Mouse (Mus musculus) heart, embryonic 12.5 days (tissue): Measurements from ENCODE around the gene Immp2l. TPM values are rescaled to one million over a fixed set of nuclear protein-coding genes. Genes with fewer than 3 reads are reported as not detected.
A peak's percentile ranks its signal among the peaks of the same experiment; 100 is the strongest.

Experiments
- ATAC-seq: fragments of 200-750 bp; cut with Nextera tagmentation; 2 replicates; pipeline ENCODE4 v1.8.0; 2017; ENCODE audit warnings: moderate TSS enrichment, moderate library complexity; ENCODE audit not compliant: insufficient number of reproducible peaks, low FRiP score
- H3K27ac ChIP-seq: fragments of 300-500 bp; sonication (generic); 2 replicates; pipeline ENCODE4 v1.5.1; 2016; ENCODE audit warnings: mild to moderate bottlenecking, moderate library complexity; ENCODE audit not compliant: poor library complexity, severe bottlenecking
- H3K27me3 ChIP-seq: fragments of 300-500 bp; sonication (generic); replicated peaks from 2 replicates; pipeline ENCODE4 v1.6.1; 2016; ENCODE audit warnings: mild to moderate bottlenecking, moderate library complexity
- H3K36me3 ChIP-seq: fragments of 300-500 bp; sonication (generic); 2 replicates; pipeline ENCODE4 v1.6.1; 2016; ENCODE audit warnings: mild to moderate bottlenecking, moderate library complexity
- H3K4me1 ChIP-seq: fragments of 300-500 bp; sonication (generic); replicated peaks from 2 replicates; pipeline ENCODE4 v1.6.1; 2016; ENCODE audit warnings: mild to moderate bottlenecking
- H3K4me2 ChIP-seq: fragments of 300-500 bp; sonication (generic); 2 replicates; pipeline ENCODE4 v1.6.1; 2016; ENCODE audit warnings: mild to moderate bottlenecking, moderate library complexity
- H3K4me3 ChIP-seq: fragments of 300-500 bp; sonication (generic); 2 replicates; pipeline ENCODE4 v1.5.1; 2016; ENCODE audit warnings: mild to moderate bottlenecking
- H3K9ac ChIP-seq: fragments of 300-500 bp; sonication (generic); 2 replicates; pipeline ENCODE4 v1.6.1; 2016; ENCODE audit warnings: mild to moderate bottlenecking, moderate library complexity
- H3K9me3 ChIP-seq: fragments of 300-500 bp; sonication (generic); replicated peaks from 2 replicates; pipeline ENCODE4 v1.6.1; 2016; ENCODE audit warnings: mild to moderate bottlenecking, moderate library complexity
- WGBS: fragments of 180-500 bp; shearing (Covaris S2); methylation state at CpG from one replicate; pipeline ENCODE4 v1.1.7; 2016; 5-methylcytosine and 5-hydroxymethylcytosine counted together
- polyA plus RNA-seq: library from polyadenylated mRNA; unstranded; fragments of >200 nt; fragmentation: Nextera tagmentation; extraction: Ambion mirVana; gene quantifications from 2 replicates; pipeline ENCODE4 v1.2.1, GENCODE M21; 2016

The Immp2l gene
- polyA plus RNA-seq, 1 experiment from 2014 or later, result 12.4 TPM

DNA sequence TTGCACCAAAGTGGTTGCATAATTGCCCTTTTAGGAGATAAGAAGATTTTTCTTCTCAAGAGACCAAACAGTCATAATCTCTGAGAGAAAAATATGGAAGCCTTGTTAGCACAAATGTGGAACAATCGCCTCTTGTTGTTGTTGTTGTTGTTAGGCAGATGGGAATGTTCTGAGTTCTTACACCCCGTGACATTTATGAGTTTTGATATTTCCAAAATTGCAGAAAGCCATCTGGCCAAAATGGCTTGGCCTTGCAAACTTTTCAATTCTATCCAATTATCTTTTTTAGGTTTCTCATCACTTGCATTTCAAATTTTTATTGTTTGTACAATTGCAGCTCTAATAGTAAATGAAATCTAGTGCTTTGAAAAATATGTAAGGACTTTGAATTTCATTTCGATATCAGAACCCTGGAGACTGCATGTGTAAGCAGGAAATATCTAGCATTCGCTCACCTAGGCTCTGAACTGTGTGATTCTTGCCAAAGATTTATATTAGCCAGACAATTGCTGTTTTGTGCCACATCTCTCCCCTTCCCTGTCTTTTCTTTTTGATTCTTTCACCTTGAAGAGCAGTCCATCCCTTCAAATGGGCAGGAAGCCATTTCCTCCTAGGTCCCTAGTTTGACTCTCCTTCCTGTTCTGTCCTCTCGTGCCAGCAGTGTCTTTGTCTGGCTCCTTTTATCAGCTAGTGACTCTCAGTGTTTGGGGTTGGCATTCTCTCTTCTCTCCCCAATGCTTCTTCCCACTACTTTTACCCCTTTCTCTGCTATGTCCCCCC lies 412.5 kb downstream of the Immp2l start:
- Histone ChIP-seq H3K27me3 (no peaks in the 10 kb centered on the region), H3K4me2 (no peak overlapping the region), H3K9ac (no peak overlapping the region), H3K4me3 (no peak overlapping the region), H3K36me3 (no peaks in the 10 kb centered on the region), H3K27ac (no peak overlapping the region), H3K9me3 (no peaks in the 10 kb centered on the region), H3K4me1 (0 out of 2 replicates have a peak, but pooled peaks cover 2% of the 10 kb centered on the region)
- ATAC-seq, result no peak
- WGBS, result 66% methylated on average over 5 of the region's 5 CpGs

DNA sequence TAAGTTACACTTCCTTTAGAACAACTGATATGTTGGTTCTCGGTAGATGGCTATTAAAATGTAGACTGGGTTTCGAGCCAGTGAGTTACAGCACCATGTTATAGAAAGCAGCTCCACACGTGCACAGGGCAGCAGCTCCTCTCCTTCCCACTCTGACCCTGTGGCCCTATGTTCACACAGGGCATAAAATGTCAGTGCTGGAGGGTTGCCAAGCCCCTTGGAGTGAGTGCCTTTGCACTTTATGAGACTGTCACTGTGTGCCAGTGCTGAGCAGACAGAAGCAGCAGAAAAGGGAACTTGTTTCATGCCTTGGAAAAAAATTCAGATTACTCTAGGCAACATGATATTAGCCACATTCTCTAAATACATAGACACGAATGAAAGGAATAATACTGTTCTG lies 414.6 kb downstream of the Immp2l start:
- Histone ChIP-seq H3K27me3 (no peaks in the 10 kb centered on the region), H3K4me3 (no peak overlapping the region), H3K9me3 (no peaks in the 10 kb centered on the region), H3K9ac (no peak overlapping the region), H3K4me2 (no peak overlapping the region), H3K4me1 (0 out of 2 replicates have a peak, but pooled peaks cover 2% of the 10 kb centered on the region), H3K36me3 (no peaks in the 10 kb centered on the region), H3K27ac (no peak overlapping the region)
- 45% methylated on average over 4 of the region's 4 CpGs for WGBS
- ATAC-seq, result 0 out of 2 replicates have a peak, but pooled peaks have one; percentile 45

DNA sequence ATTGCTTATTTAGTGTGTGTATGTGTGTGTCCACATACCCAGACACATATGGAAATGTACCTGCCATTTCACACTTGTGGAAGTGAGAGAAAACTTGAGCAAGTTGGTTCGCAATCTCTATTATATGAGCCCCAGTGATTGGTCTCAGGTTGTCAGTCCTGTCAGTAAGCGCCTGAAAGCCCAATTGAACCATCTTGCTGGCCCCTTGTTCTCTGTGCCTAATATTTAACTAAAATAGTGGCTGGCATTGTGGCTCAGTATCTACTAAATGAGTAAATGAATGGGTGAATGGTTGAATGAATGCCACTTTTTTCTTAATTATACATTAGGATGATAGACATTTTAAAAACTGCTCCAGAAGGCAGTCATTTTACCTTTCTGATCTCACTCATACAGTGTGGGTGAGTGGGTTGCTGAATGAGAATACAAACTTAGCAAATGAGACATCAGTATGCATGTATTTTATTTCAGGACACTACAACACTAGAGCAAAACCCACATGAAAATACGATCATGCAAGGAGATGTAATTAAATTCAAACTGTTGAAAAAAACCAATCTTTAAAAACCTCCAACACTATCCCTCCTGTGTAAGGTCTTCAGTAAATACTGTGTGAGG lies 444.6 kb downstream of the Immp2l start:
- 79% methylated on average over 3 of the region's 3 CpGs for WGBS
- Histone ChIP-seq H3K4me2 (no peak overlapping the region), H3K4me1 (no peaks in the 10 kb centered on the region), H3K27me3 (no peaks in the 10 kb centered on the region), H3K36me3 (no peaks in the 10 kb centered on the region), H3K9ac (no peak overlapping the region), H3K4me3 (no peak overlapping the region), H3K27ac (no peak overlapping the region), H3K9me3 (no peaks in the 10 kb centered on the region)
- ATAC-seq, result no peak

GRCm38 (mm10) chr12:41469096-41469801 lies 445.4 kb downstream of the Immp2l start:
- H3K9ac ChIP-seq, result no peak overlapping the region
- H3K4me3 ChIP-seq, result no peak overlapping the region
- H3K27me3 ChIP-seq, result no peaks in the 10 kb centered on the region
- H3K36me3 ChIP-seq, result no peaks in the 10 kb centered on the region
- H3K4me1 ChIP-seq, result no peaks in the 10 kb centered on the region
- 68% methylated on average over 6 of the region's 6 CpGs for WGBS
- H3K4me2 ChIP-seq, result no peak overlapping the region
- no peak overlapping the region for H3K27ac ChIP-seq
- H3K9me3 ChIP-seq, result no peaks in the 10 kb centered on the region
- ATAC-seq, result no peak

GRCm38 (mm10) chr12:41481486-41481885 lies 457.6 kb downstream of the Immp2l start:
- Histone ChIP-seq H3K4me2 (no peak overlapping the region), H3K27ac (no peak overlapping the region), H3K36me3 (no peaks in the 10 kb centered on the region), H3K9ac (no peak overlapping the region), H3K4me1 (peaks cover 16% of the 10 kb centered on the region; the same call in 1 of the 2 replicates), H3K4me3 (no peak overlapping the region), H3K9me3 (no peaks in the 10 kb centered on the region), H3K27me3 (no peaks in the 10 kb centered on the region)
- no peak for ATAC-seq
- WGBS, result 45% methylated on average over 2 of the region's 2 CpGs

DNA sequence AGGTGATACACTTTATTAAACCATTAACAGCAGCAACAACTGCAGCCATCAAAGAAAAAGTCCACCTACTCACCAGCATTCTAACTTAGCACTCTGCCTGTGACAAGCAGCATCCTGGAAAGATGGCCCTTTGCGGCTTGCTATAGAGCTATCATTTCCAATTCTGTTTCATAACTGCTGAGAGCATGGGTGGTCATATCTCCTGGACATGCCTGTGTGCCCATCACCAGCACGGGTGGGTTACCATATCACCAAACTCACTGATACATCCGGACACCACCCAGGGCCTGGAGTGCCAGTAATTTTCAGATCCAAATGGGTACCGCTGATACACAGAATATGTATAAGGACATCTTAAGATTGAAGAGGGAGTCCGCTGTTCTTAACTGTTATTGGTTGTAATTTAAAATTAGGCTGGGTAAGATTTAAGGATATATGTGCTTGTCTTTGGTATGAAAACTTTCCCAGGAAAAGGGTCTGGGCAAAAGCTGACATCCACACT lies 459.3 kb downstream of the Immp2l start:
- no peaks in the 10 kb centered on the region for H3K9me3 ChIP-seq
- ATAC-seq, result no peak
- no peaks in the 10 kb centered on the region for H3K36me3 ChIP-seq
- H3K9ac ChIP-seq, result no peak overlapping the region
- no peak overlapping the region for H3K4me3 ChIP-seq
- no peak overlapping the region for H3K4me2 ChIP-seq
- peaks cover 16% of the 10 kb centered on the region; the same call in 1 of the 2 replicates for H3K4me1 ChIP-seq
- H3K27me3 ChIP-seq, result no peaks in the 10 kb centered on the region
- H3K27ac ChIP-seq, result no peak overlapping the region
- 82% methylated on average over 5 of the region's 5 CpGs for WGBS

DNA sequence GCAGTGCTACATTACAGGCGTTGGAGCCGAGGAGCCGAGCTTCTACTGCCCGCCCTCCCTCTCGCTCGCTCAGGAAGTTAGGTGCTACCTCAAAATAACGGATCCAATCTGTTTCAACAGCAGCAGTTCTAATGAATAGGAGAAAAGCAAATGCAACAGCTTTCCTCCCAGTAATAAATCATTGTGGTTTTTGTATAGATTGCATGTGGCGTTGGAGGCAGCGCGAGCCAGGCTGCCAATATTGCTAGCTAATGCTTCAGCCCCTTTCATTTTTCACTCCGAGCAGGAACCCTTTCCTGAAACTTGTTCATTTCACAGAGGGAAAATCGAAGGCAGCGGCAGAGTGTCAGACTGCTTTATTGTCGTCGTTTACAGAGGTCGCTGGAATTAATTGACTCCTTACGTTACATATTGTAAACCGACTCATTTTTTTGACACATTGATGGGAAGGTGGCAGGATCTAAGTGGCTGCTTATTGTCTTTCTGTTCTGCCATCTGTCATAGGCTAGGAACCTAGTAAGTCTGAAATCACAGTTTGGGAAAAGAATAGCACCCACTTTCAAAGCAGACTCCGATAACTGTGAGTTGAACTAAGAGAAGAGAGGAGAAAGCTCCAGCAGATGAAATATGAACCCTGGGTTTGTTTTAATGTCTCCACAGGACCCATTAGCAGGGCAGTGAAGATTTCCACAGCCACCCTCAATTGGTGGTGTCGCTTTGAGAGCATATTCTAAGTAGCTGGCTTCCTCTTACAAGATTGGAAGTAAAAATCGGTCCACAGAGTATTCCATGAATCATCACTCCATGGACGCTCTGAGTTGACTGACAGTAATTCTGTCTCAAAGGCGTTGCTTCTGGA lies 459.9 kb downstream of the Immp2l start:
- H3K36me3 ChIP-seq, result no peaks in the 10 kb centered on the region
- peaks cover 16% of the 10 kb centered on the region; the same call in 1 of the 2 replicates for H3K4me1 ChIP-seq
- no peak overlapping the region for H3K9ac ChIP-seq
- no peak for ATAC-seq
- H3K27ac ChIP-seq, result no peak overlapping the region
- no peaks in the 10 kb centered on the region for H3K27me3 ChIP-seq
- H3K9me3 ChIP-seq, result no peaks in the 10 kb centered on the region
- WGBS, result 72% methylated on average over 23 of the region's 23 CpGs
- H3K4me3 ChIP-seq, result 0 out of 2 replicates have a peak overlapping the region, but pooled peaks have one; percentile 5
- H3K4me2 ChIP-seq, result peak overlapping the region; percentile 76

- ATAC-seq, result no peak
- Histone ChIP-seq H3K9ac (peak overlapping the region; percentile 37), H3K4me1 (peaks cover 13% of the 10 kb centered on the region; the same call in 1 of the 2 replicates), H3K36me3 (no peaks in the 10 kb centered on the region), H3K27me3 (no peaks in the 10 kb centered on the region), H3K9me3 (no peaks in the 10 kb centered on the region), H3K4me2 (peak overlapping the region; percentile 76), H3K4me3 (peak overlapping the region; percentile 52), H3K27ac (no peak overlapping the region)
- WGBS, result 36% methylated on average over 16 of the region's 16 CpGs
These were observed 461.0 kb downstream of the Immp2l start for GRCm38 (mm10) chr12:41484689-41485511.

- no peaks in the 10 kb centered on the region for H3K9me3 ChIP-seq
- H3K4me3 ChIP-seq, result peak overlapping the region; percentile 52
- peak overlapping the region; percentile 76 for H3K4me2 ChIP-seq
- peak; percentile 73; the same call in 1 of the 2 replicates for ATAC-seq
- H3K9ac ChIP-seq, result no peak overlapping the region
- 16% methylated on average over 12 of the region's 12 CpGs for WGBS
- peaks cover 13% of the 10 kb centered on the region; the same call in 1 of the 2 replicates for H3K4me1 ChIP-seq
- no peaks in the 10 kb centered on the region for H3K36me3 ChIP-seq
- H3K27ac ChIP-seq, result no peak overlapping the region
- no peaks in the 10 kb centered on the region for H3K27me3 ChIP-seq
These were observed 461.8 kb downstream of the Immp2l start for GRCm38 (mm10) chr12:41485512-41486215.
